Mouse (Mus musculus) kidney, embryonic 14.5 days (tissue): ENCODE data around the gene H2-Aa. TPM values are rescaled to one million over a fixed set of nuclear protein-coding genes. Genes with fewer than 3 reads are reported as not detected.
A peak's percentile ranks its signal among the peaks of the same experiment; 100 is the strongest.

Experiments
- ATAC-seq: fragments of 200-750 bp; cut with Nextera tagmentation; 2 replicates; pipeline ENCODE4 v1.8.0; 2017; ENCODE audit warnings: moderate number of reproducible peaks, mild to moderate bottlenecking, moderate TSS enrichment, moderate library complexity; ENCODE audit not compliant: low FRiP score, low TSS enrichment
- H3K27ac ChIP-seq: fragments of 300-500 bp; sonication (generic); 2 replicates; pipeline ENCODE4 v1.5.1; 2014; ENCODE audit warnings: low read depth, mild to moderate bottlenecking, low read length, moderate library complexity, mixed read lengths
- H3K27me3 ChIP-seq: fragments of 300-500 bp; sonication (generic); 2 replicates; pipeline ENCODE4 v1.6.1; 2014; ENCODE audit warnings: mild to moderate bottlenecking, low read length; ENCODE audit not compliant: control insufficient read depth, insufficient read depth
- H3K36me3 ChIP-seq: fragments of 300-500 bp; sonication (generic); 2 replicates; pipeline ENCODE4 v1.6.1; 2014; ENCODE audit warnings: low read length, mixed read lengths; ENCODE audit not compliant: control insufficient read depth, insufficient read depth
- H3K4me1 ChIP-seq: fragments of 300-500 bp; sonication (generic); 2 replicates; pipeline ENCODE4 v1.6.1; 2014; ENCODE audit warnings: low read length, mixed read lengths; ENCODE audit not compliant: control insufficient read depth, insufficient read depth
- H3K4me2 ChIP-seq: fragments of 300-500 bp; sonication (generic); replicated peaks from 2 replicates; pipeline ENCODE4 v1.6.1; 2014; ENCODE audit warnings: low read depth, mild to moderate bottlenecking, low read length
- H3K4me3 ChIP-seq: fragments of 300-500 bp; sonication (generic); 2 replicates; pipeline ENCODE4 v1.5.1; 2014; ENCODE audit warnings: mild to moderate bottlenecking, low read length
- H3K9ac ChIP-seq: fragments of 300-500 bp; sonication (generic); 2 replicates; pipeline ENCODE4 v1.6.1; 2014; ENCODE audit warnings: low read depth, mild to moderate bottlenecking, low read length, moderate library complexity
- H3K9me3 ChIP-seq: fragments of 300-500 bp; sonication (generic); 2 replicates; pipeline ENCODE4 v1.6.1; 2016; ENCODE audit warnings: low read length; ENCODE audit not compliant: control insufficient read depth
- WGBS: fragments of 180-500 bp; shearing (Covaris S2); extraction: QIAGEN DNeasy Blood & Tissue Kit; methylation state at CpG from one replicate; pipeline ENCODE4 v1.1.7; 2014; 5-methylcytosine and 5-hydroxymethylcytosine counted together
- polyA plus RNA-seq: library from polyadenylated mRNA; unstranded; fragments of >200 nt; fragmentation: Nextera tagmentation; extraction: Ambion mirVana; gene quantifications from 2 replicates; pipeline ENCODE4 v1.2.1, GENCODE M21; 2014

Gene H2-Aa
- polyA plus RNA-seq: 2.7 TPM in 2 replicates

DNA sequence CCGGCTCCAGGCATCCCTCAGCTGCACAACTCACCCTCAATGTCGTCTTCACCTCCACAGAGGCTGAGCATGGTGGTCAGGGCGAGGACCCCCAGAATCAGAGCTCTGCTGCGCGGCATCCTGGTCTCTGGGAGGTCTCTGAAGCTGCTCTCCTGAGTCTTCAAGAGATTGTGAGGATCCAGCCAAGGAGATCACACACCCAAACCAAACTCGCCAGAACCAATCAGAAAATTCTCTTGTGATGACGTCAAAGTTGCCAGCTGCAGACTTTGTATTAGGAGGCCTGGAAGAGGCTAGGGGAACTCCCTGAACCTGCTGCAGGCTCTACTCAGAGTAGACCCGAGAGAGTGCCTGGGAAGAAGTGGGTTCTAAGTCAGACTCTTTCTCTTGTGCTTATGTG, at the start of gene H2-Aa:
TSS of gene H2-Aa (minus strand) at position 176 of the 400 bp plus-strand sequence.
- Histone ChIP-seq H3K27ac (no peak within 1 kb of the TSS), H3K4me2 (no peak within 1 kb of the TSS), H3K27me3 (no peaks in the 10 kb centered on the region), H3K36me3 (no peaks in the 10 kb centered on the region), H3K9me3 (no peaks in the 10 kb centered on the region), H3K9ac (no peak within 1 kb of the TSS), H3K4me3 (no peak within 1 kb of the TSS), H3K4me1 (no peaks in the 10 kb centered on the region)
- ATAC-seq: peak; percentile 83
- 14% methylated on average over 8 of the region's 8 CpGs for WGBS

DNA sequence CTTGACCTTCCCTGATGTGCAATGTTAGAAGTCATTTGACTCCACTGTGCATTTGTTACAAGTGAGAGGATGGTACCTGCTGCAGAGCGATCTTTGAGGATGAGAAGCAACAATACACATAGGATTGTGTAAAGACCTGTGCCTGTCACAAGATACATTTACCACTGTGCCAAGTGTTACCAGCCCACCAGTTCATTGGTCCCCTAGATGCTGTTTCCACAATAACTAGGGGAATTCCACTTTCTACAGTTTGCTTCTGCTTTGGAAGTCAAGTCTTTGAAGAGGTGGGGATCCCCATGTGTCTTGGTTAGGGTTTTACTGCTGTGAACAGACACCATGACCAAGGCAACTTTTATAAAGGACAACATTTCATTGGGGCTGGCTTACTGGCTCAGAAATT, 43.6 kb upstream of the H2-Aa start:
- Histone ChIP-seq H3K4me3 (no peak overlapping the region), H3K9ac (no peak overlapping the region), H3K36me3 (no peaks in the 10 kb centered on the region), H3K27me3 (no peaks in the 10 kb centered on the region), H3K4me1 (no peaks in the 10 kb centered on the region), H3K4me2 (no peak overlapping the region), H3K9me3 (no peaks in the 10 kb centered on the region), H3K27ac (no peak overlapping the region)
- no peak for ATAC-seq
- 91% methylated on average over 1 of the region's 1 CpGs for WGBS

- no peak for ATAC-seq
Observed at GRCm38 (mm10) chr17:34329807-34330206, 42.2 kb upstream of the H2-Aa start.

DNA sequence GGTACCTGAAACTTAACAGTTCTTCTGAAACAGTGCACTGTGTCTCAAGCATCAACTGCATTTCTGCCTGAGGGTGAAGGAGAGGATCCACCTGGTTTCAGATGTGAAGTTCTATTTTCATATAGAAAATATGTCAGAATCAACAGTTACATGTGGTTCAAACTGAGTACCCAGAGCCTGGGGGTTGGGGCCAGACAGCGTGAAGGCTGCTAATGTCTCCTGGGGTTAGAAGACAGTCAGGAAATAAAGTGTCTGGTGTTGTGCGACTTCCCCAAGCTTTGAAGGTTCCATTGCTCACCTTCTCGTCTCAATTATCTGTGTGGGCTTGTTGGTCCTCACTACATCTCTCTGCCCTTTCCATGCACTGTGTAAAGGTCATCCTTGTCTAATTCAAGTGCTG, 38.8 kb upstream of the H2-Aa start:
- ATAC-seq: no peak
- Histone ChIP-seq H3K9me3 (no peaks in the 10 kb centered on the region), H3K27ac (no peak overlapping the region), H3K9ac (no peak overlapping the region), H3K36me3 (no peaks in the 10 kb centered on the region), H3K27me3 (no peaks in the 10 kb centered on the region), H3K4me2 (no peak overlapping the region), H3K4me1 (no peaks in the 10 kb centered on the region), H3K4me3 (no peak overlapping the region)
- 72% methylated on average over 3 of the region's 3 CpGs for WGBS

More at GRCm38 (mm10) chr17:34329807-34330206, 42.2 kb upstream of the H2-Aa start:
- no peak overlapping the region for H3K9ac ChIP-seq
- H3K27ac ChIP-seq: no peak overlapping the region
- H3K36me3 ChIP-seq: no peaks in the 10 kb centered on the region
- no peak overlapping the region for H3K4me3 ChIP-seq
- no peaks in the 10 kb centered on the region for H3K9me3 ChIP-seq
- H3K4me2 ChIP-seq: no peak overlapping the region
- WGBS: 42% methylated on average over 2 of the region's 2 CpGs
- no peaks in the 10 kb centered on the region for H3K27me3 ChIP-seq
- H3K4me1 ChIP-seq: no peaks in the 10 kb centered on the region

DNA sequence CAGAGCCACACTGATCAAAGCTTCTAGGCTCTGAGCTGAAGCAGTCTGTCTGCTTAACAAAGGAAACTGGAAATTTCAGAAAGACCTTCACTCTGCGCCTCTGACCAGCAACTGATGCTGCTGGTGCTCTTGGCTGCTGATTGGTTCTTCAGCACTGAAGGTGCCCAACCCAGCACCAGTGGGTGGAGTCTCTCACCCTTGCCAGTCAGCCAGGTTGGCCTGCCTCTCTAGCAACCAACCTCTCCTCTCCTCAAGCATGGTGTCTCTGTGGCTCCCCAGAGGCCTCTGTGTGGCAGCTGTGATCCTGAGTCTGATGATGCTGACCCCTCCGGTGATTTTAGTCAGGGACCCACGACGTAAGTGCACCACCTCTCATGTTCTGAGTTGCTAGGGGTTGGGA, 37.8 kb upstream of the H2-Aa start, which contains the start of gene H2-Eb2:
TSS of gene H2-Eb2 (plus strand) at position 230 of the 400 bp plus-strand sequence.
- Histone ChIP-seq H3K9me3 (no peaks in the 10 kb centered on the region), H3K4me2 (no peak within 1 kb of the TSS), H3K27ac (no peak within 1 kb of the TSS), H3K36me3 (no peaks in the 10 kb centered on the region), H3K27me3 (no peaks in the 10 kb centered on the region), H3K4me3 (no peak within 1 kb of the TSS), H3K4me1 (no peaks in the 10 kb centered on the region), H3K9ac (no peak within 1 kb of the TSS)
- WGBS: 46% methylated on average over 4 of the region's 4 CpGs
- ATAC-seq: no peak

GRCm38 (mm10) chr17:34317275-34317674, 29.7 kb upstream of the H2-Aa start:
- 40% methylated on average over 2 of the region's 2 CpGs for WGBS

DNA sequence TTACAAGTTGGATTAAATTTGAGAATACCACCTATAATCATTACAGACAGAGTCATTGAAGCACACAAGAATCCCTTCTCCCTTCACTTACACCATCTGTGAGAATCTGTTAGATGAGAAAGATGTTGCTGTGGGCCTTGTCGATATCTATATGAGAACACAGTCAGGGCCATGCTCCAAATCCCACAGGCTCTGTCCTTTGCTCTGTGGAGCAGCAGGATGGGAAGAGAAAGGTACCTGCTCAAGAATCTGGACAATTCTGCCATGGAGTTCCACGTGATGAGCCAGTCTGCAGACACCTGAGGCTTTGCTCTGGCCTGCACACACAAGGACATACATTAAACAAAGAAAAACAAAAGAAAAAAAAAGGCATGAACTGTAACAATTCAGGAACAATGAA, 29.1 kb upstream of the H2-Aa start:
- Histone ChIP-seq H3K27me3 (no peaks in the 10 kb centered on the region), H3K4me2 (no peak overlapping the region), H3K4me1 (no peaks in the 10 kb centered on the region), H3K9me3 (no peaks in the 10 kb centered on the region), H3K27ac (no peak overlapping the region), H3K36me3 (no peaks in the 10 kb centered on the region), H3K9ac (no peak overlapping the region), H3K4me3 (no peak overlapping the region)
- WGBS: 90% methylated on average over 2 of the region's 2 CpGs
- no peak for ATAC-seq

More at GRCm38 (mm10) chr17:34317275-34317674, 29.7 kb upstream of the H2-Aa start:
- Histone ChIP-seq H3K4me2 (no peak overlapping the region), H3K4me1 (no peaks in the 10 kb centered on the region), H3K9ac (no peak overlapping the region), H3K27me3 (no peaks in the 10 kb centered on the region), H3K36me3 (no peaks in the 10 kb centered on the region), H3K4me3 (no peak overlapping the region), H3K9me3 (no peaks in the 10 kb centered on the region), H3K27ac (no peak overlapping the region)
- ATAC-seq: no peak

GRCm38 (mm10) chr17:34315512-34315911, 27.9 kb upstream of the H2-Aa start:
- Histone ChIP-seq H3K36me3 (no peaks in the 10 kb centered on the region), H3K4me2 (no peak overlapping the region), H3K4me3 (no peak overlapping the region), H3K4me1 (no peaks in the 10 kb centered on the region), H3K9me3 (no peaks in the 10 kb centered on the region), H3K27me3 (no peaks in the 10 kb centered on the region), H3K27ac (no peak overlapping the region), H3K9ac (no peak overlapping the region)
- ATAC-seq: no peak
- WGBS: 73% methylated on average over 1 of the region's 1 CpGs

DNA sequence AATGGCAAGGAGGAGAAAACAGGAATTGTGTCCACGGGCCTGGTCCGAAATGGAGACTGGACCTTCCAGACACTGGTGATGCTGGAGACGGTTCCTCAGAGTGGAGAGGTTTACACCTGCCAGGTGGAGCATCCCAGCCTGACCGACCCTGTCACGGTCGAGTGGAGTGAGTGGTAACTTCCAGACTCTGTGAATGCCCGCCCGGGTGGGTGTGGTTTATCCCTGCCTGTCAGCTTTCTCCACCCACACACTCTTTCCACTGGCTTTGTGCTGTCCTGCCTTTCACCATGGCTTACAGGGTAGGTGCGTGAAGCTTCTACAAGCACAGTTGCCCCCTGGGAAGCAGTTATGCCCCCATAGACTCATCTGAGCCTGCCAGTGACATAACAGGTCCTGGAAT, 26.7 kb upstream of the H2-Aa start:
- H3K27ac ChIP-seq: no peak overlapping the region
- no peaks in the 10 kb centered on the region for H3K9me3 ChIP-seq
- H3K9ac ChIP-seq: no peak overlapping the region
- H3K36me3 ChIP-seq: no peaks in the 10 kb centered on the region
- H3K4me2 ChIP-seq: no peak overlapping the region
- peak; percentile 65; the same call in 1 of the 2 replicates for ATAC-seq
- H3K4me1 ChIP-seq: peaks cover under 1% of the 10 kb centered on the region; the same call in 1 of the 2 replicates
- 54% methylated on average over 9 of the region's 9 CpGs for WGBS
- no peak overlapping the region for H3K4me3 ChIP-seq
- no peaks in the 10 kb centered on the region for H3K27me3 ChIP-seq
